Mouse (Mus musculus) CD4-positive naive resting alpha-beta T cell, adult 57 days (primary cell): ENCODE measurements around the gene Kdelc1. TPM values are rescaled to one million over a fixed set of nuclear protein-coding genes. Genes with fewer than 3 reads are reported as not detected.

ENCODE experiments used
- total RNA-seq: library from RNA; stranded (reverse); gene quantifications from one replicate; pipeline ENCODE4 v1.2.4, GENCODE M21; 2023

Kdelc1 gene
- total RNA-seq = 1.4 TPM

DNA sequence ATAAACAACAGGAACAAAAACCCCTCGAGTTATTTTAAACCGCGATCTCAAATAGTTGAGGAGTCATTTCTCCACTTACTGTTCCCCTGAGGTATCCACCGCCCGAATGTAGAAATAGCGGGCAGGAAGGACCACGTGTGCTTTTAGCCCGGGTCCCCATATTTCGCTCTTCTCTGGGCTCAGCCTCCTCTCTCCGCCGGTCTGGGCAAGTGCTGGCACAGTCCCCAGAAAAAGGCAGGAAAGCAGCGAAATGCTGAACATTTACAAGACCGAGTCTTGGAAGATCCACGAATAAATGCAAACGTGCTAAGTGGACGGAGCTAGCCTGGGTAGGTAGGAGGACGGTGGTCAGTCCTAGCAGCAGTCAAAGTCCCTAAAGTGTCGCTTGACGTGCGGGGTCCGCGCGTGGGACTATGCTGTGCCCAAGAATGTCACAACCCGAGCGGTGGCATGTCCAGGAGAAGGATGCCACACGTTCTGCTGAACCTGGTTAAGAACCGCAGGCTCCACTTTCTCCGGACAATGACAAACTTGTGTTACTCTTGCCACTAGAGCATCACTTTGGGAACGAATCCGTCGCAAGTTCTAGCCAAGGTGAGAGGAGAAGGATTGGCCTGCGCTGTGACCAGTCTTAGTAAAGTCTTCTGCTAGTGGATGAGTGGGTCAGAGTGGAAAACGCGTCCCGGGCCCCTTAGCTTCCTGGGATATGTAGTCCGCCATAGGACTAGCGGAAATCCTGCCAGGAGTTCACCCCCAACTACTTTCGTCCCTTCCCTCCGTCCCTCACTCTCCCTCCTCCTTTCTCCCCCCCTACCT lies at the start of gene Kdelc1, which contains the start of gene Bivm:
Kdelc1 (minus strand) TSS at position 570 of the 816 bp plus-strand sequence.
Bivm (plus strand) TSS at position 719 of the 816 bp plus-strand sequence.

DNA sequence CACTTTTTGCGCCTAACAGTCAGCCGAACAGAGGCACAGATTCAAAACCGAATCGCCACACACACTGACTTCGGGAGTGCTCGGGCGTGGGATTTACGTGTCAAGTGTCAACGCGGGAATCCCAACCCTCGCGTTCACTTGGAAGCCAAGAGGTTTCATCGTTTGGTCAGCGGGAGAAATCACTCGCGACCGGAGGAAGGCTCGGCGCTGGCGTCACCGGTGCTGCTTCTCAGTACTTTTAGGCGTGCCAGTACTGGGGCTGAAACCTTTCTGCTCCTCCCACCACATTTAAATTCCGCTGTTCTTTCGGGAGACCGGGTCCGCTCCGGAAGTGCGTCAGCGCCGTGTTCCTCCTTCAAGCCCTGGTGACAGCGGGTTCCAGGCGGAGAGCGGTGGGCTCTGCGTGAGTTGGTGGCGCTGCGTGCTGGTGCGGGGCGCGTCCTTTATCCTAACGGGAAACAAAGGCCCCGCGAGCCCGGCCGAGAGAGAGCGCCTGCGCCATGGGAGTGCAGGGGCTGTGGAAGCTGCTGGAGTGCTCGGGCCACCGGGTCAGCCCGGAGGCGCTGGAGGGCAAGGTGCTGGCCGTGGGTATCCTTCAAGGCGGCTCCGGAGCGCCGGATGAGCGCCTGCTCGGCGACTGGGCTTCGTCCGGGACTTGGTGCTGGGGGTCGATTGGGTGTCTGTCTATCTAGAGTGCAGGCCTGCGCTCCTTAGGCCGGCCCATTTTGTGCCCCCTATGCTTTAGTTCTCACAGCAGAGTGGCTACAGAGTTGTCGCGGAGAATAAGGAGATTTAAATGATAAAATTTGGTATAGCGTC lies 29.2 kb upstream of the Kdelc1 start, which contains the start of gene Ercc5:
Ercc5 (plus strand) TSS at position 182 of the 819 bp plus-strand sequence.

DNA sequence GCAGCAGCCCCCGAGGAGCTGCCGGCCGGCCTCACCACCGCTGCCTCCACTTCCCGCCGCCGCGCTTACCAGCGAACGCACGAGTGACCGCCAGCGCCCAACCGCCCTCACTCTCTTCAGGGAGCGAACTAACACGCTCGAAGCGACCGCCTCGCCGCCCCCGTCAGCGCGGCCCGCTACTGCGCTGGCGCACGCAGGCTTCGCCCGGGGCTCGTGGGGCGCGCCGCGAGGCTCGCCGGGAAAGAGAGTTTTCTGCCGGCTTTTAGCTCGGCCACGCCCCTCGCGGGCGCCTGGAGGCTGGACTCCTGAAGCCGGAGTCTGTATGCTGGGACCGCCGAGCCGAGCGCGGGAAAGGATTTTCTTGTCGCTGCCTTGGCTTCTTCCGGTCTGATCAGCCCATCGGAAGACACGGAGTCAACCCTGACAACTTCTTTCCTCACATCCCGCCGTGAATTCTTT lies 16.3 kb downstream of the Kdelc1 start, which contains the start of gene Tex30:
Tex30 (minus strand) TSS at position 183 of the 459 bp plus-strand sequence.

DNA sequence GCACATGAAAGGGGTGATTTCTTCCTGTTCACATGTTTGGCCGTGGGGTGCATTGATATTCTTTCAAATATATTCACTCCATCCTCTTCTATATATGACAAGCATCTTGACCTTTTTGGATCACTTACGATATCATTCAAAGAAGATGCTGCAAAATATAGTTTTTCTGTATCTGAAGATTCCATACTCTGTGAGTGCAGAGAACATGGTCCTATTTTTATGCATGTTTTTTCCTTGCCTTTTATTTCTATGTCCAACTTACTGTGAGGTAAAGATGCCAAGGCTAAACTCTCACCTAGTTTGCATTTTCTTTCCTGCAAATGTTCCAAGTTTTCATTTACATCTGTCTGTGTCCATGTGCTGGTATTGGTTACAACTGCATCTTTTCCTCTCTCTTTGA lies 56.8 kb downstream of the Kdelc1 start, which contains the start of gene Gm8251:
Gm8251 (minus strand) TSS at position 101 of the 400 bp plus-strand sequence.

Other genes starting within 250 kb of the Kdelc1 start
- gene Tpp2, start 185.2 kb downstream of the Kdelc1 start, total RNA-seq = 131 TPM
- not detected for gene Mettl21c, start 98.8 kb downstream of the Kdelc1 start, total RNA-seq
- 0.35 TPM for gene Gm8251, start 56.9 kb downstream of the Kdelc1 start, total RNA-seq
- 40.6 TPM for gene Tex30, start 16.4 kb downstream of the Kdelc1 start, total RNA-seq
- 6.1 TPM for gene Bivm, start 149 bp upstream of the Kdelc1 start, total RNA-seq
- gene Ercc5, start 28.9 kb upstream of the Kdelc1 start, total RNA-seq = 30.5 TPM
- gene Mettl21e, start 100.2 kb upstream of the Kdelc1 start, total RNA-seq = not detected